Mouse (Mus musculus) hindbrain, embryonic 12.5 days (tissue): ENCODE measurements at regions not wholly inside any gene's neighbourhood (a gene's known extent, or its start where the extent isn't known, plus 50 kb on each side); places are given as distances from the start of the nearest gene placed in this dataset.

ENCODE experiments used
- ATAC-seq: fragments of 200-750 bp; cut with Nextera tagmentation; 2 replicates; pipeline ENCODE4 v1.8.0; 2017; ENCODE audit warnings: moderate TSS enrichment; ENCODE audit not compliant: low FRiP score
- H3K27ac ChIP-seq: fragments of 300-500 bp; sonication (generic); 2 replicates; pipeline ENCODE4 v1.5.1; 2016; ENCODE audit warnings: mild to moderate bottlenecking
- H3K27me3 ChIP-seq: fragments of 300-500 bp; sonication (generic); 2 replicates; pipeline ENCODE4 v1.6.1; 2016; ENCODE audit warnings: mild to moderate bottlenecking
- H3K36me3 ChIP-seq: fragments of 300-500 bp; sonication (generic); 2 replicates; pipeline ENCODE4 v1.6.1; 2016; ENCODE audit warnings: mild to moderate bottlenecking
- H3K4me1 ChIP-seq: fragments of 300-500 bp; sonication (generic); 2 replicates; pipeline ENCODE4 v1.6.1; 2016
- H3K4me2 ChIP-seq: fragments of 300-500 bp; sonication (generic); replicated peaks from 2 replicates; pipeline ENCODE4 v1.6.1; 2016; ENCODE audit warnings: mild to moderate bottlenecking
- H3K4me3 ChIP-seq: fragments of 300-500 bp; sonication (generic); 2 replicates; pipeline ENCODE4 v1.5.1; 2016; ENCODE audit warnings: mild to moderate bottlenecking
- H3K9ac ChIP-seq: fragments of 300-500 bp; sonication (generic); 2 replicates; pipeline ENCODE4 v1.6.1; 2016; ENCODE audit warnings: mild to moderate bottlenecking, moderate library complexity
- H3K9me3 ChIP-seq: fragments of 300-500 bp; sonication (generic); replicated peaks from 2 replicates; pipeline ENCODE4 v1.6.1; 2016; ENCODE audit warnings: mild to moderate bottlenecking
- whole genome bisulfite sequencing: fragments of 180-500 bp; shearing (Covaris S2); methylation state at CpG from one replicate; pipeline ENCODE4 v1.1.7; 2016; 5-methylcytosine and 5-hydroxymethylcytosine counted together

DNA sequence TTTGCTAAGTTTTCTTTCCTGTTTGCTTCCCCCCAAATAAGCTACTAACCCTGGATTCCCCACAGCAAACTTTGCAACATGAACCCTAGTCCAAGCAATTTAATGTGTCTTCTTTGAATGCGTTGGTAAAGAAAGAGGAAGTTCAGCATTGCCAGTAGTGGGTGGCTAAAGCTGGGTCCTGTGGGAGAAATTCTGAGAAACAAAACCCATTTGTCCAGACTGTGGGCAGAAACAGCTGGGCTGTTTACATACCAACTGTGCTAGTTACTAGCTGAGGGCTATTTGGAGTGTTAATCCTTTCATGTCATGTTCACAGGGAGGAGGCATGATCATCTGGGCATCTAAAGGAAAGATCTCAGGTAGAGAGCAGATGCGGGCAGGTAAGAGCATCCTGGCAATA is 51.8 kb upstream of the 1190002N15Rik start:
- Histone ChIP-seq H3K27me3 (no peaks in the 10 kb centered on the region), H3K9ac (no peak overlapping the region), H3K9me3 (no peaks in the 10 kb centered on the region), H3K36me3 (no peaks in the 10 kb centered on the region), H3K4me3 (no peak overlapping the region), H3K4me1 (no peaks in the 10 kb centered on the region), H3K4me2 (no peak overlapping the region), H3K27ac (no peak overlapping the region)
- WGBS: 84% methylated on average over 2 of the region's 2 CpGs
- ATAC-seq: no peak

DNA sequence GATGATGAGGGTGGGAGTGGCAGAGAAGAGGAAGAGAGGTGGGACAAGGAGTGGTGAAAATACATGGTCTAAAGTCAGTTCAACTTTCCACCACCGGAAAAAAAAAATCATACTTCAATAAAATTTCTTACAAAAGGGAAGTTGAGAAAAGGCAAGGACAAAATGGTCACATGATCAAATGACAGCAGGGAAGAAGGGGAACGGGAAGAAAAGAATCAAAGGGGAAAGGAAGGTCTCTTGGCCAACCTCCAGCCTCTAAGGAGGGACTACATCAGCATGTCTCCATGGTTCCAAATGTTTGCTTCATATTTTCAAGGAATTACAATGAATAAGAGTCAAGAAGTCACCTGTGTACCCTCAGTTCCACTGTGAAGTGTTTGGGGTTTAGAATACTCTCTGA is 64.7 kb upstream of the Slc9a9 start:
- Histone ChIP-seq H3K36me3 (no peaks in the 10 kb centered on the region), H3K9ac (no peak overlapping the region), H3K27me3 (no peaks in the 10 kb centered on the region), H3K4me3 (no peak overlapping the region), H3K27ac (no peak overlapping the region), H3K4me2 (no peak overlapping the region), H3K9me3 (no peaks in the 10 kb centered on the region), H3K4me1 (no peaks in the 10 kb centered on the region)
- 92% methylated on average over 2 of the region's 2 CpGs for WGBS
- no peak for ATAC-seq

DNA sequence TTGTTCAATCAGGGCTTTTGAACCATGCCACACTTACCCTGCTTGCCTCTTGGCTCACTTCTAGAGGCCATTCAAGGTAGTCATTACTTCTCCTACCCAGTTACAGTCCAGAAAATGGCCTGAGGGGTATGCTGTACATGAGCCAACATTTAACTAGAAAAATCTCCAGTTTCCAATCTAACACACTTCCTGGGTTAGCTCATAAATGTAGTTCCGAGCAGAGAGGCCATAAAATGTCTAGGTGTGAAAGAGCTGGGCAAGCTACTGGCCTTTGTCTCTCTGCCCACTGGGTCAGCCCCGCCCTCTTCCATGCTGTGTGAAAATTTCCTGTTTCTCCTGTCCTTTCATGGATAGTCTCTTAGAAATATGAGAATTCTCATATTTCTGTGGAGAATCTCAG is 63.3 kb upstream of the Slc9a9 start:
- no peaks in the 10 kb centered on the region for H3K9me3 ChIP-seq
- ATAC-seq: no peak
- H3K27me3 ChIP-seq: no peaks in the 10 kb centered on the region
- no peak overlapping the region for H3K27ac ChIP-seq
- no peaks in the 10 kb centered on the region for H3K36me3 ChIP-seq
- WGBS: 72% methylated on average over 2 of the region's 2 CpGs
- peaks cover 4% of the 10 kb centered on the region for H3K4me1 ChIP-seq
- no peak overlapping the region for H3K4me2 ChIP-seq
- H3K9ac ChIP-seq: no peak overlapping the region
- no peak overlapping the region for H3K4me3 ChIP-seq

DNA sequence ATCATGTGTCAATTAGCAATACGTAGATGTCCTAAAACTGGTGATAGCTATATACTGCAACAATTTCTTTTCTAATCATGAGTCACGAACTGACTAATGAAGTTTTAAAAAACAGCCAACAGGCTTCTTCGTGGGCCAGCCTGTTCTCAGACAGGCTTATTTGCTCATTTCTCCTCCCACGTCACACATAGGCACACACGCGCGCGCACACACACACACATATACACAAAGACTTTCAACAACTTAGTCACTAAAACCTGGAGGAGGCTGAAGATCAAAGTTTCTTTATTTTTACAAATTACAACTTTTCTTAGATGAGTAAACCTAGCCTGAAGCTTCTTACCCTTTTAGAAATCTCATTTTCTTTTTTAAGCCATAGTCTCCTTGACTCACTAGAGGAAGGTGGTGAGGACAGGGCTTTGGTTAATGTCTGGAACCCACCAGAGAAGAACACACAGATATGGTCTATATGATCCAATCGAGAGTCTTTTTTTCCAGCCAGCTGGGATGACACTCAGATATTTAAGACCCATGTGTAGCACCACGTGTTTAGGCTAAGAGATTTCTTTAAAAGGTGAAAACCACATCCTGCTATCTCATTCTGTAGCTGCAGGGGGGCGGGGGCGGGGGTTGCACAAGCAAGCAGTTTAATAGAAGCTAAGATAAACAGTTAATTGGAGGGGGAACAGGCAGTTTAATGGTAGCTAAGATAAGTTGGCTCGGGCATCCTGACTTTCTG is 62.5 kb upstream of the Slc9a9 start:
- no peak overlapping the region for H3K27ac ChIP-seq
- 81% methylated on average over 13 of the region's 13 CpGs for WGBS
- H3K9me3 ChIP-seq: no peaks in the 10 kb centered on the region
- H3K27me3 ChIP-seq: no peaks in the 10 kb centered on the region
- no peak overlapping the region for H3K4me2 ChIP-seq
- peaks cover 4% of the 10 kb centered on the region for H3K4me1 ChIP-seq
- no peak overlapping the region for H3K9ac ChIP-seq
- no peak overlapping the region for H3K4me3 ChIP-seq
- ATAC-seq: no peak
- H3K36me3 ChIP-seq: no peaks in the 10 kb centered on the region

DNA sequence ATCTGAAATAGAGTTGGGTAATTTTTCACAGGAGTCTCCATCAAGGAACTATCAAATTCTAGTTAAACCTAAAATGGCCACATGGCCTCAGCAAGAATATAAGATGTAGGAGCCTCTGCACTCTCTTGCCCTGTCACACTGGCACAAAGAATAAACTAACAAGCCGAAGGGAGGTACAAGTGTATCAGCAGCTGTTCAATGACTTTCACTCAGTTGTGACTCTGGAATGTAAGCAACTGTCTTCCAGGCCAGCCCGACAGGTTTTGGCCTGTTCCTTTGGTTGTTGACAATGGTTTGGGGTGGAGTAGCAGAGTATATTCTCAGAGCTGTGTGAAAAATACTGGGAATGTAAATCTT is 62.0 kb upstream of the Slc9a9 start:
- 74% methylated on average over 2 of the region's 2 CpGs for WGBS
- H3K4me2 ChIP-seq: no peak overlapping the region
- no peak for ATAC-seq

DNA sequence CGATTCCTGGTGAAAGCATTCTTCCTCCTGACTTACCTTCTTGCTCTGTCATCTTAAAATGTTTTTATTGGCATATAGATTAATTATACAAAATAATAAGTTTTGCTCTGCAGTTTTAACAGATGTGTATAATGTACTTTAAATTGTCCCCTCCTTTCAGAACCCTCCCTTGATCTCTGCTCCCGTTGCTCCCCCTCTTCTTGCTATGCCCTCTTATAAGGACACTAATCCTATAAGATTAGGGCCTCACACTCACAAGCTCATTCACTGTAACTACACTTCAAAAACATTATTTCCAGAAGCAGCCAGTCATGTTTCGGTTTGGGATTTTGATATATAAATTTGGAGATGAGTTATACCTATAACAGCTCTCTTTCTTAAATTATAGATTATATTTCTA is 59.6 kb upstream of the Slc9a9 start:
- Histone ChIP-seq H3K9ac (no peak overlapping the region), H3K36me3 (no peaks in the 10 kb centered on the region), H3K27ac (no peak overlapping the region), H3K4me3 (no peak overlapping the region), H3K4me1 (peaks cover 4% of the 10 kb centered on the region), H3K27me3 (no peaks in the 10 kb centered on the region), H3K9me3 (no peaks in the 10 kb centered on the region), H3K4me2 (no peak overlapping the region)
- 77% methylated on average over 3 of the region's 3 CpGs for WGBS
- ATAC-seq: no peak

More for the DNA sequence above, 62.0 kb upstream of the Slc9a9 start:
- Histone ChIP-seq H3K4me1 (peaks cover 4% of the 10 kb centered on the region), H3K4me3 (no peak overlapping the region), H3K9ac (no peak overlapping the region), H3K27ac (no peak overlapping the region), H3K27me3 (no peaks in the 10 kb centered on the region), H3K9me3 (no peaks in the 10 kb centered on the region), H3K36me3 (no peaks in the 10 kb centered on the region)

DNA sequence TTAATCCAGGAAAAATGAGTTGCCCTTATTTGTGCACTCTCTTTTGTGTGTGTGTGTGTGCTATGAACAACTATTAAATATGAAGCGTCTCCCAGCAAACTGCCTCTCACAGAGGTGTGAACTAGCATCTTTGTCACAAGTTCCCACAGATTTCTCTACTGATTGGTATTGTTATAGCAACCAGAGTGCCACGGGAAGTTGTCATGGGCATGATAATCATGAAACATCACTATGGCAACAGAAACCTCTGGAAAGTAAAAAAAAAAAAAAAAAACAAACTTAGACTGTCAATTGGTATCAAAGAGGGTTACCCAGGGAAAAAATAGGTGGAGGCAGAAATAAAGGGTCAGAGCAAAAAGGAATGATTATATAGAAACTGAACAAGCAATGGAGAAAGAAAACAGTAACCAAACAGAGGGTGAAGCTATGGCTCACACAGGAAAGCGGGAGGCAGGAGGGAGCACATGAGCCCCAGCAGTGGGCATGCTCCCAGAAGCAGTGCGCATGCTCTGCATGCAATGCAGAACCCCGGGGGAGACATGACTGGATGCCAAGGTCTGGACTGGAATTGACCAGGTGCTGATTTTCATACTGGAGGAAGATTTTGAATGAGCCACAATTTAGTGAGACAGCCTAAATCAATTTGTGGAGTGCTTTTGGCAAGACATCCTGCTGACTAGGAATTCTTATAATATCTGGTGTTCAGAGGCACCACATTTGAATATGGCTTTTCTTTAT is 58.9 kb upstream of the Slc9a9 start:
- Histone ChIP-seq H3K9ac (no peak overlapping the region), H3K9me3 (no peaks in the 10 kb centered on the region), H3K4me1 (peaks cover 4% of the 10 kb centered on the region), H3K27me3 (no peaks in the 10 kb centered on the region), H3K27ac (peak overlapping the region; percentile 44; the same call in 1 of the 2 replicates), H3K36me3 (no peaks in the 10 kb centered on the region), H3K4me2 (no peak overlapping the region), H3K4me3 (no peak overlapping the region)
- 38% methylated on average over 5 of the region's 5 CpGs for WGBS
- ATAC-seq: peak; percentile 76

DNA sequence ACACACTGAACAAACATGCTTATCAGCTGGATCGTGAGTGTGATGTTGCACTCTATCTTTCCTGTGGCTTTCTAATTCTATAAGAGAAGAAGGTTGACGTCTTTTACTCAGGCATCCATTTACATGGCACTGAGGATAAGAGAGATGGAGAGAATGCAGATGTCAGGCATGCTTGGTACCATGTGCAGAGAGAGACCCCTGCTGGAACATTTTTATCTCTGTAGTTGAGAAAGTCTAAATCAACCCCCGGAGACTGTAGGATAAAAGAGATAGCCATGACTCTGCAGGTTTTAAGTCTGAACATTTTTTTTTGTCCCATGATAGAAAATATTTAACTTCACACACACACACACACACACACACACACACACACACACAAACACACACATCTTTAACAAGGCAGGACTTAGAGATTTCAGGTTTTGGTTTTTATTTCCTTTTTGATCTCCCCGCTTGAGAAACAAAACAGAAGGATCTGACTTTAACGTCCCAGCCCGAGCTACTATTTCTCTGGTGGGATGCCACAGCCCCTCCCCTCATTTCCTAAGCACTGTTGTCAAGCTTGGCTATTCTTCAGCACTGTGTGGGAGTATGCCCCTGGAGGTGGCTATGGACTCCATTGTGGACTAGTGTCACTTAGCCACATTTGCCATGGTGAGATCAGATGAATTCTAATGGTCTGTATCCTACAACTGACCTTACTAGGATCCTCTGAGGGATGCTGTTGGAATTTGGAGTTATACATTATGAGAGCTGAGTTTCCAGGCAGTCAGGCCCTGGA is 55.6 kb upstream of the Slc9a9 start:
- peak; percentile 68 for ATAC-seq
- no peak overlapping the region for H3K9ac ChIP-seq
- H3K27me3 ChIP-seq: no peaks in the 10 kb centered on the region
- no peak overlapping the region for H3K4me3 ChIP-seq
- 46% methylated on average over 6 of the region's 6 CpGs for WGBS
- H3K4me2 ChIP-seq: no peak overlapping the region
- peaks cover 4% of the 10 kb centered on the region for H3K4me1 ChIP-seq
- H3K27ac ChIP-seq: no peak overlapping the region
- H3K36me3 ChIP-seq: no peaks in the 10 kb centered on the region
- H3K9me3 ChIP-seq: no peaks in the 10 kb centered on the region

DNA sequence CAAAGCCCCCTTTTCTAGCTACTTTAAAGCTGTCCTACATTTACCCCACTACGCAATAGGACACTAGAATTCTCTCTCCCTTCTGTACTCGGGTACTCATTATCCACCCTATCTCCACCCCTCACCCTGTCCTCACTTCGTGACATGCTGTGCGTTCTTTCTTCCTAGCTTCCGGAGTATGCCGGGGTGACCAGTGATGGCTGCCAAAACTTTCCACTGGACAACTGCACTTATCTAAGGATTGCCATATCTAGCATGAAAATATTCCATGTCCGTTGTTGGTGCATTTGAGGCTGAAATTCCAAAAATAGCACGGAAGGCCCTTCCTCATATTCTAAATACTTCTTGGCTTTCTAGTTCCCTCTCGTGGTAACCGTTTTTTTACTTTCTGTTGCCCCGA is 54.5 kb upstream of the Slc9a9 start:
- Histone ChIP-seq H3K36me3 (no peaks in the 10 kb centered on the region), H3K4me3 (no peak overlapping the region), H3K27me3 (no peaks in the 10 kb centered on the region), H3K4me2 (no peak overlapping the region), H3K27ac (no peak overlapping the region), H3K4me1 (peaks cover 4% of the 10 kb centered on the region), H3K9me3 (no peaks in the 10 kb centered on the region), H3K9ac (no peak overlapping the region)
- WGBS: 89% methylated on average over 11 of the region's 11 CpGs
- ATAC-seq: no peak

DNA sequence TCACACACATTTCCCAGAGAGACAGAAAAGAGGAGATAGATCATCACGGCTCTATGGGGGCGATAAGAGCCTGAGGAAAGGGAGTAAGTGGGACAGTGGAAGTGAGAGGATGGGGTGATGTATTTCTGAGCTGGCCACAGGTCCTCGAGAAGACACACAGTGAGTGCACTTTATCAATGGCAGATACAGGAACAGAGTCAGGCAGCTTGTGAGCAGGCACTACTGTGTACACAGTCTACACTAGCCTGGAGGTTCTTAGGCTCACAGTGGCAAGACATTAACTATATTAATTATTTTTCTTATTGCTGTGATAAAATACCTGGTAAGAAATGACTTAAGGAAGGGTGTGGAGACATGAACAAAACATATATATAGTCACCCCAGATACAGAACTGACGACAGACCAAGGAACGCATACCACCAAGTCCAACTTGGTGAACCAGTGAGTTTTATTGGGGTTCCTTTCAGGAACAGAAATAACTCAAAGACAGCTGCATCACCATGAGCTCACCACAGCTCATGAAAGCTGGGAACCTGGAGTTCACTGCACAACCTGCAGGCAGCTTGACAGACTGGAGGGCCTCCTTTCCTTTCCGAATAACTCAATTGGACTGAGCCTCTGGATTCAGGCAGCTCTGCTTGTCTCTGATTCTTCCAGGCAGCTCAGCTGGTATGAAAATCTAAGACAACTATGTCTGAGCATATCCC is 51.5 kb upstream of the Slc9a9 start:
- H3K27ac ChIP-seq: no peak overlapping the region
- H3K9ac ChIP-seq: no peak overlapping the region
- no peaks in the 10 kb centered on the region for H3K9me3 ChIP-seq
- H3K4me1 ChIP-seq: no peaks in the 10 kb centered on the region
- H3K36me3 ChIP-seq: no peaks in the 10 kb centered on the region
- no peak overlapping the region for H3K4me3 ChIP-seq
- ATAC-seq: no peak
- H3K4me2 ChIP-seq: no peak overlapping the region
- 89% methylated on average over 6 of the region's 6 CpGs for WGBS
- H3K27me3 ChIP-seq: no peaks in the 10 kb centered on the region
